Mouse (Mus musculus): ENCODE results near the gene Rnh1. TPM values are rescaled to one million over a fixed set of nuclear protein-coding genes. Genes with fewer than 3 reads are reported as not detected.

The Rnh1 gene
- polyA plus RNA-seq, 1 experiment from 2014 or later, result 96.9 TPM

MicroRNAs within 50 kb of the gene (microRNA counts, 519-probe panel; counts per million panel counts)
- microRNA mmu-miR-210, result 3,372 counts per million, percentile 87 among the panel's probes with 10 or more counts

Small RNAs within 50 kb of the gene (microRNA-seq; reads per million reads assigned to microRNA genes)
- 990 reads per million, percentile 79 among the genes with 10 or more reads in this experiment for gene Mir210

Other genes with a start within 250 kb of the Rnh1 start
- gene Pgghg, start 231.5 kb downstream of the Rnh1 start, polyA plus RNA-seq (2015; fragmentation: Nextera tagmentation; extraction: Ambion mirVana), result 12.2 and 12.4 TPM in 2 replicates
- gene Ifitm5, start 222.6 kb downstream of the Rnh1 start, polyA plus RNA-seq (2015; fragmentation: Nextera tagmentation; extraction: Ambion mirVana), result 1.3 and 1.6 TPM in 2 replicates
- gene Gm45717, start 216.9 kb downstream of the Rnh1 start, polyA plus RNA-seq (2015; fragmentation: Nextera tagmentation; extraction: Ambion mirVana), result 0.66 TPM in 1 of 2 replicates, not detected in the other
- gene Ifitm2, start 216.9 kb downstream of the Rnh1 start, polyA plus RNA-seq (2015; fragmentation: Nextera tagmentation; extraction: Ambion mirVana), result 525 and 571 TPM in 2 replicates
- 24.0 and 34.8 TPM in 2 replicates for gene Ifitm1, start 205.6 kb downstream of the Rnh1 start, polyA plus RNA-seq (2015; fragmentation: Nextera tagmentation; extraction: Ambion mirVana)
- gene Ifitm3, start 162.1 kb downstream of the Rnh1 start, polyA plus RNA-seq (2015; fragmentation: Nextera tagmentation; extraction: Ambion mirVana), result 157 and 218 TPM in 2 replicates
- 1.0 and 1.3 TPM in 2 replicates for gene Ifitm6, start 154.9 kb downstream of the Rnh1 start, polyA plus RNA-seq (2015; fragmentation: Nextera tagmentation; extraction: Ambion mirVana)
- not detected in 2 replicates for gene Gm17387, start 143.7 kb downstream of the Rnh1 start, polyA plus RNA-seq (2015; fragmentation: Nextera tagmentation; extraction: Ambion mirVana)
- gene B4galnt4, start 111.8 kb downstream of the Rnh1 start, polyA plus RNA-seq (2015; fragmentation: Nextera tagmentation; extraction: Ambion mirVana), result 0.54 and 0.97 TPM in 2 replicates
- 4.1 and 5.2 TPM in 2 replicates for gene Pkp3, start 94.6 kb downstream of the Rnh1 start, polyA plus RNA-seq (2015; fragmentation: Nextera tagmentation; extraction: Ambion mirVana)
- gene Sigirr, start 72.3 kb downstream of the Rnh1 start, polyA plus RNA-seq (2015; fragmentation: Nextera tagmentation; extraction: Ambion mirVana), result 7.4 and 8.5 TPM in 2 replicates
- 0.49 and 1.00 TPM in 2 replicates for gene Ano9, start 55.1 kb downstream of the Rnh1 start, polyA plus RNA-seq (2015; fragmentation: Nextera tagmentation; extraction: Ambion mirVana)
- gene Ptdss2, start 50.5 kb downstream of the Rnh1 start, polyA plus RNA-seq (2015; fragmentation: Nextera tagmentation; extraction: Ambion mirVana), result 56.1 and 63.9 TPM in 2 replicates
- 59.5 and 92.1 TPM in 2 replicates for gene Hras, start 21.1 kb upstream of the Rnh1 start, polyA plus RNA-seq (2015; fragmentation: Nextera tagmentation; extraction: Ambion mirVana)
- 3.0 and 4.1 TPM in 2 replicates for gene Lrrc56, start 21.3 kb upstream of the Rnh1 start, polyA plus RNA-seq (2015; fragmentation: Nextera tagmentation; extraction: Ambion mirVana)
- gene Lmntd2, start 41.2 kb upstream of the Rnh1 start, polyA plus RNA-seq (2015; fragmentation: Nextera tagmentation; extraction: Ambion mirVana), result 0.54 and 0.76 TPM in 2 replicates
- gene Rassf7, start 43.0 kb upstream of the Rnh1 start, polyA plus RNA-seq (2015; fragmentation: Nextera tagmentation; extraction: Ambion mirVana), result 16.1 and 17.2 TPM in 2 replicates
- 43.5 and 50.7 TPM in 2 replicates for gene Phrf1, start 55.9 kb upstream of the Rnh1 start, polyA plus RNA-seq (2015; fragmentation: Nextera tagmentation; extraction: Ambion mirVana)
- gene Irf7, start 93.6 kb upstream of the Rnh1 start, polyA plus RNA-seq (2015; fragmentation: Nextera tagmentation; extraction: Ambion mirVana), result 4.7 and 9.1 TPM in 2 replicates
- gene Cdhr5, start 103.9 kb upstream of the Rnh1 start, polyA plus RNA-seq (2015; fragmentation: Nextera tagmentation; extraction: Ambion mirVana), result 1.6 TPM in 1 of 2 replicates, not detected in the other
- gene Sct, start 106.3 kb upstream of the Rnh1 start, polyA plus RNA-seq (2015; fragmentation: Nextera tagmentation; extraction: Ambion mirVana), result 2.1 and 2.8 TPM in 2 replicates
- gene Drd4, start 119.1 kb upstream of the Rnh1 start, polyA plus RNA-seq (2015; fragmentation: Nextera tagmentation; extraction: Ambion mirVana), result 0.05 and 0.13 TPM in 2 replicates
- 37.6 and 37.7 TPM in 2 replicates for gene Deaf1, start 154.8 kb upstream of the Rnh1 start, polyA plus RNA-seq (2015; fragmentation: Nextera tagmentation; extraction: Ambion mirVana)
- gene Tmem80, start 154.9 kb upstream of the Rnh1 start, polyA plus RNA-seq (2015; fragmentation: Nextera tagmentation; extraction: Ambion mirVana), result 32.2 and 32.5 TPM in 2 replicates
- 2.6 and 3.9 TPM in 2 replicates for gene Eps8l2, start 166.0 kb upstream of the Rnh1 start, polyA plus RNA-seq (2015; fragmentation: Nextera tagmentation; extraction: Ambion mirVana)
- gene Taldo1, start 219.3 kb upstream of the Rnh1 start, polyA plus RNA-seq (2015; fragmentation: Nextera tagmentation; extraction: Ambion mirVana), result 227 and 257 TPM in 2 replicates
- gene Gatd1, start 241.3 kb upstream of the Rnh1 start, polyA plus RNA-seq (2015; fragmentation: Nextera tagmentation; extraction: Ambion mirVana), result 26.6 and 28.0 TPM in 2 replicates

Measured in heart, embryonic 16.5 days (tissue).